Mouse (Mus musculus) 416B (cell line): ENCODE measurements at regions not wholly inside any gene's neighbourhood (a gene's known extent, or its start where the extent isn't known, plus 50 kb on each side); places are given as distances from the start of the nearest gene placed in this dataset.
A peak's percentile ranks its signal among the peaks of the same experiment; 100 is the strongest.

Experiments
- DNase-seq: peaks from one replicate; pipeline ENCODE4 v3.0.0; 2011; ENCODE audit warnings: low read depth

DNA sequence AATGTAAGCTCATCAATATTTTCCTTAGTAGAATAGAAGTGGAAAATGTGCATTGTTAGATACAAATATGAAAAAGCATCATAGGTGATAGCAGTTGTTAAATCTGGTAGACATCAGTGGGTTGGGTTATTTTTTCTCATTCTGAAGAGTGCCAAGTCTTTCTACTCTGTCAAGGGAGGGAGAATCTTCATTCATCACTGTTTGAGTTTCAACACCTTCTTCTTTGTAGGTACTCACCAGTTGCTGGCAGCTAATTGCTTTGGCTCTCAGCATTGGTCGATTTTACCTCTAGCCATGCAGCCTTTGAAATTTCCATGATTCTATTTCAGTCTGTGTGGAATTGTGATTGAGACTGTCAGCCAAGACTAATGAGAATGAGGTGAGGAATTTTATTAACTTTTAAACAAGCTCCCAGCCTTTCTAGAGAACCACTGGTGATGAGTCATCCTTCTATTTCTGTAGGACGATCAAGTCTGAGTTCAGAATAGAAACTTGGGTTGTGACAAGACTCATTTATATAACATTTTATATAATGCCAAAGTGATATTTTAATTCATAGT lies 590.3 kb downstream of the Gabrg1 start:
- peak; percentile 38 for DNase-seq
